Mouse (Mus musculus) embryonic facial prominence, embryonic 11.5 days (tissue): ENCODE results near the gene Olfr668. TPM values are rescaled to one million over a fixed set of nuclear protein-coding genes. Genes with fewer than 3 reads are reported as not detected.
"Not testable (repeated sequence)": the region's sequence is repeated elsewhere in the genome, so short reads cannot be mapped to it uniquely, and the experiment has no call there.

ENCODE experiments used
- ATAC-seq: fragments of 200-750 bp; cut with Nextera tagmentation; replicated peaks from 2 replicates; pipeline ENCODE4 v1.8.0; 2017; ENCODE audit warnings: low read depth; ENCODE audit not compliant: insufficient number of reproducible peaks, low FRiP score, low TSS enrichment
- DNase-seq: peaks from one replicate; pipeline ENCODE4 v3.0.0-alpha.2; 2015; ENCODE audit warnings: low spot score
- H3K27ac ChIP-seq: fragments of 300-500 bp; sonication (generic); replicated peaks from 2 replicates; pipeline ENCODE4 v1.5.1; 2014; ENCODE audit warnings: mild to moderate bottlenecking, low read depth, low read length, control low read depth
- H3K27me3 ChIP-seq: fragments of 300-500 bp; sonication (generic); 2 replicates; pipeline ENCODE4 v1.6.1; 2014; ENCODE audit warnings: mild to moderate bottlenecking, low read length, moderate library complexity, mixed read lengths; ENCODE audit not compliant: control insufficient read depth, insufficient read depth
- H3K36me3 ChIP-seq: fragments of 300-500 bp; sonication (generic); replicated peaks from 2 replicates; pipeline ENCODE4 v1.6.1; 2014; ENCODE audit warnings: low read depth, mild to moderate bottlenecking, low read length, moderate library complexity, mixed read lengths; ENCODE audit not compliant: control insufficient read depth, insufficient read depth
- H3K4me1 ChIP-seq: fragments of 300-500 bp; sonication (generic); 2 replicates; pipeline ENCODE4 v1.6.1; 2014; ENCODE audit warnings: low read length, mixed read lengths; ENCODE audit not compliant: control insufficient read depth, insufficient read depth
- H3K4me2 ChIP-seq: fragments of 300-500 bp; sonication (generic); 2 replicates; pipeline ENCODE4 v1.6.1; 2014; ENCODE audit warnings: low read depth, mild to moderate bottlenecking, control low read depth, low read length, moderate library complexity
- H3K4me3 ChIP-seq: fragments of 300-500 bp; sonication (generic); 2 replicates; pipeline ENCODE4 v1.5.1; 2014; ENCODE audit warnings: low read depth, low read length, control low read depth
- H3K9ac ChIP-seq: fragments of 300-500 bp; sonication (generic); replicated peaks from 2 replicates; pipeline ENCODE4 v1.6.1; 2014; ENCODE audit warnings: mild to moderate bottlenecking, control low read depth, low read length
- H3K9me3 ChIP-seq: fragments of 300-500 bp; sonication (generic); replicated peaks from 2 replicates; pipeline ENCODE4 v1.6.1; 2016; ENCODE audit warnings: mild to moderate bottlenecking, low read length, inconsistent platforms, mixed read lengths; ENCODE audit not compliant: control insufficient read depth
- WGBS: fragments of 180-500 bp; shearing (Covaris S2); extraction: QIAGEN DNeasy Blood & Tissue Kit; methylation state at CpG from one replicate; pipeline ENCODE4 v1.1.7; 2014; 5-methylcytosine and 5-hydroxymethylcytosine counted together
- polyA plus RNA-seq: library from polyadenylated mRNA; unstranded; fragments of >200 nt; fragmentation: Nextera tagmentation; extraction: Ambion mirVana; gene quantifications from 2 replicates; pipeline ENCODE4 v1.2.1, GENCODE M21; 2014

The Olfr668 gene
- polyA plus RNA-seq, result not detected in 2 replicates

- no peaks in the 10 kb centered on the region for H3K36me3 ChIP-seq
- H3K9ac ChIP-seq, result no peak within 1 kb of the TSS
- no peak within 1 kb of the TSS for H3K4me3 ChIP-seq
- no peaks in the 10 kb centered on the region for H3K9me3 ChIP-seq
- WGBS, result 79% methylated on average over 1 of the region's 1 CpGs
- H3K27me3 ChIP-seq, result no peaks in the 10 kb centered on the region
- ATAC-seq, result no peak
- no peak within 1 kb of the TSS for H3K4me2 ChIP-seq
- no peaks in the 10 kb centered on the region for H3K4me1 ChIP-seq
- no peak for DNase-seq
- no peak within 1 kb of the TSS for H3K27ac ChIP-seq
Measured at GRCm38 (mm10) chr7:104927957-104928356, at the start of gene Olfr668. TSS of gene Olfr668 (minus strand) at chr7:104928057.

DNA sequence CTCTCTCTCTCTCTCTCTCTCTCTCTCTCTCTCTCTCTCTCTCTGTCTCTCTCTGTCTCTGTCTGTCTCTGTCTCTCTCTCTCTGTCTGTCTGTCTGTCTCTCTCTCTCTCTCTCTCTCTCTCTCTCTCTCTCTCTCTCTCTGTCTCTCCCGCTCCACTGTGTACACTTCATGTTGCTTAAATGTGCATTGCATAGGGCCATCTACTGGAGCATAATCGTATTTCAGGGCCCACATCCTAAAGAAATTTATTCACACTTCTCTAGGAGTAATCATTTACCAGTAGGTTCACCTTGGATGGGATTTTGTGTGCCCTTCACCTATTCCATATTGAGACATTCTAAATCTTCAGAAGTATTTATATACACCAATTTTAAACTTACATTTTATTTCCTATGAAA, 44.6 kb upstream of the Olfr668 start:
- not testable (repeated sequence) for H3K36me3 ChIP-seq, H3K9ac ChIP-seq, H3K27ac ChIP-seq, ATAC-seq, H3K4me2 ChIP-seq, H3K9me3 ChIP-seq, DNase-seq, H3K27me3 ChIP-seq, H3K4me1 ChIP-seq, H3K4me3 ChIP-seq
- WGBS, result 80% methylated on average over 2 of the region's 2 CpGs

DNA sequence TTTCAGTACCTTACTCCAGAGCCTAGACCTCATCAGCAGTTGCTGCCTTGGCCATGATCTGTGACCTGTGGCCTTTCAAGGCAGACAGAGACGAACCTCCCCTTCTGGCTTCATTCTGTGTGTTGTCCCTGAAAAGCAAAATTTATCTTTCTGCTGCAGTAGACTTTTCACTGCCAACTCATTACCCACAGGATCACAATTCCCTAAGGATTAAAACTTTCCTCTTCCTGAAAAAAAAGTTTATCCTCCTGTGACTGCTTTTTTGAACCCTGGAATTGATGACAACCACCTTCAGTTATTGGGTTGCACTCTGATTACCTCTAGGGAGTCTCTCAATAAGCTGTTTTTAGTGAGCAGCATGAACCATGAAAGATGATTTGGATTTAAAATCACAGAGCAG, 34.7 kb upstream of the Olfr668 start, which contains the start of gene Olfr670:
Olfr670 (minus strand) TSS at position 101 of the 400 bp plus-strand sequence.
- Histone ChIP-seq H3K27me3 (no peaks in the 10 kb centered on the region), H3K4me2 (no peak within 1 kb of the TSS), H3K27ac (no peak within 1 kb of the TSS), H3K4me1 (no peaks in the 10 kb centered on the region), H3K9me3 (no peaks in the 10 kb centered on the region), H3K9ac (no peak within 1 kb of the TSS), H3K4me3 (no peak within 1 kb of the TSS), H3K36me3 (no peaks in the 10 kb centered on the region)
- DNase-seq (no peak), ATAC-seq (no peak)
- WGBS, result 59% methylated on average over 1 of the region's 1 CpGs

GRCm38 (mm10) chr7:104950234-104950633, 22.4 kb upstream of the Olfr668 start:
- H3K9ac ChIP-seq, DNase-seq, H3K4me1 ChIP-seq, H3K36me3 ChIP-seq, H3K27me3 ChIP-seq, ATAC-seq, H3K9me3 ChIP-seq, H3K4me2 ChIP-seq, H3K27ac ChIP-seq, H3K4me3 ChIP-seq: not testable (repeated sequence)
- 90% methylated on average over 16 of the region's 16 CpGs for WGBS

- Histone ChIP-seq H3K9me3 (no peaks in the 10 kb centered on the region), H3K9ac (no peak within 1 kb of the TSS), H3K4me3 (no peak within 1 kb of the TSS), H3K27ac (no peak within 1 kb of the TSS), H3K36me3 (no peaks in the 10 kb centered on the region), H3K27me3 (no peaks in the 10 kb centered on the region), H3K4me1 (no peaks in the 10 kb centered on the region), H3K4me2 (no peak within 1 kb of the TSS)
- ATAC-seq (no peak), DNase-seq (no peak)
- 90% methylated on average over 1 of the region's 1 CpGs for WGBS
Measured at GRCm38 (mm10) chr7:104933940-104934339, 6.1 kb upstream of the Olfr668 start, which contains the start of gene Olfr669. TSS of gene Olfr669 (plus strand) at chr7:104934240.

DNA sequence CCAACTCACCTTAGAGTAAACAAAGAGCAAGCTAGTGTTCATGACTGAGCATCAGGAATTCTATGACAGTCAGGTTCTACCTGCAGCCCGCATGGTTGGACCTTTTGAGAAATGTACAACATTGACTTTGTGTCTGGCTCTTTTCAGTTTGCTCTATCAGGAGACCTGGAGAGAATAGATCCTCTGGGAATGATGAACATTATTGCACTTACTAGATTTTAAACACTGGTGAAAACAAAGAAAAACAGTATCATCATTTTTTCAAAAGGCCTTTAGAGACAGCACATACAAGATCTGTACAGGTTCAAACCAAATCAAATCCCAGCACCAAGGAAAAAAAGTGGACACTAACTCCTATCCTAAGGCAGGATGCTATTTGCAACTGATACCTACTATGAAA, 6.5 kb downstream of the Olfr668 start, which contains the start of gene Olfr667:
Olfr667 (minus strand) TSS at position 101 of the 400 bp plus-strand sequence.
- no peak for ATAC-seq
- Histone ChIP-seq H3K9me3 (no peaks in the 10 kb centered on the region), H3K27me3 (no peaks in the 10 kb centered on the region), H3K4me1 (no peaks in the 10 kb centered on the region), H3K36me3 (no peaks in the 10 kb centered on the region), H3K27ac (no peak within 1 kb of the TSS), H3K4me2 (no peak within 1 kb of the TSS), H3K4me3 (no peak within 1 kb of the TSS), H3K9ac (no peak within 1 kb of the TSS)
- 82% methylated on average over 1 of the region's 1 CpGs for WGBS
- DNase-seq, result no peak

DNA sequence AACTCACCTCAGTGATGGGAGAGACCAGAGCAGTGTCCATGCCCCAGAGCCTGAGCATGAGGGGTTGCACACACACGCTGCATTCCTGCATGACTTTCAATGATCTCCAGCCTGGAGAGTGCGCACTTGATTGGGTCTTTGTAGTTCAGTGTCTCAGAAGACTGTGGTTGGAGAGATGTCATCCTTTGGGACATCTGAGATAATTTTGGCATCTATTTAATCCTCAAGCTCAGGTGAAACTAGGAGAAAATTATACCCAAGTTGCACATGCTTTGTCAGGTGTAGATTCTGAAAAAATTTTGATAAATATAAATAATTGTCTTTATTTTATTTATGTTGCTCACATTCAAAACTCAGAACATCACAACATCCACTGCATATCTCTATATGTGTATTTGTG, 32.0 kb downstream of the Olfr668 start, which contains the start of gene Olfr666:
Olfr666 (minus strand) TSS at position 101 of the 400 bp plus-strand sequence.
- H3K27ac ChIP-seq, result no peak within 1 kb of the TSS
- DNase-seq, result no peak
- no peaks in the 10 kb centered on the region for H3K4me1 ChIP-seq
- 89% methylated on average over 2 of the region's 2 CpGs for WGBS
- no peaks in the 10 kb centered on the region for H3K36me3 ChIP-seq
- H3K27me3 ChIP-seq, result no peaks in the 10 kb centered on the region
- no peak within 1 kb of the TSS for H3K4me3 ChIP-seq
- ATAC-seq, result no peak
- H3K9me3 ChIP-seq, result no peaks in the 10 kb centered on the region
- H3K9ac ChIP-seq, result no peak within 1 kb of the TSS
- H3K4me2 ChIP-seq, result no peak within 1 kb of the TSS

DNA sequence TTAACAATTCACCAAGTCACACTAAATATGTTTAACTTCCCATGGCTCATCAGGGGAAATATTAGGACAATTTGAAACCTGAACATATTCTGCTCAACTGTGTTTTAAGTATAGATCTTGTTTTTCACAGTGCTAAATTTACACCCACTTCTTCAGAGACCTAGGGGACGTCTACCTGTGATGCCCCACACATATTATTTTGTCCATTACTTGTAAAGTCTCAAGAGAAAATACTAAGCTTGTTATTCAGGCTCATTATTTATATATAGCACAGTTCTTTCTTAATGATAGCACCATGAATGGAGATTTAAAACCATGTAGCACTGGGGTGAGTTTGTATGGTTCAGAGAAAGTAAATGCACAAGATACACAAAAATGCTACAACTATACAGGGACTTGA, 50.1 kb downstream of the Olfr668 start, which contains the start of gene Olfr665:
Olfr665 (plus strand) TSS at position 301 of the 400 bp plus-strand sequence.
- no peaks in the 10 kb centered on the region for H3K27me3 ChIP-seq
- no peaks in the 10 kb centered on the region for H3K36me3 ChIP-seq
- no peaks in the 10 kb centered on the region for H3K4me1 ChIP-seq
- no peak within 1 kb of the TSS for H3K4me2 ChIP-seq
- H3K9me3 ChIP-seq, result no peaks in the 10 kb centered on the region
- H3K27ac ChIP-seq, result no peak within 1 kb of the TSS
- DNase-seq (no peak), ATAC-seq (no peak)
- H3K4me3 ChIP-seq, result no peak within 1 kb of the TSS
- 57% methylated on average over 1 of the region's 1 CpGs for WGBS
- no peak within 1 kb of the TSS for H3K9ac ChIP-seq
